8 mouse cellular contexts compared by ENCODE assay signal in genomic region chr7:126428631-126429502, GRCm38 (mm10). TPM values are rescaled to one million over a fixed set of nuclear protein-coding genes. Genes with fewer than 3 reads are reported as not detected.
A peak's percentile ranks its signal among the peaks of the same experiment; 100 is the strongest.
DNase-seq lines count a peak whose midpoint lies in the region; ATAC-seq and TF ChIP-seq lines count a peak whose summit lies in the region.

Rabep2 (plus strand) TSS chr7:126428759.

- DNase-seq in 416B (ENCODE audit: low read depth): peak; percentile 92
- DNase-seq in heart, adult 9 months (ENCODE audit: low spot score in 2 of 2): peak; percentile 90 to 93
- peak; percentile 43 to 75 for DNase-seq in monocyte, adult 2 months (ENCODE audit: low read depth in 1 of 2, low spot score in 2 of 2)
- peak; percentile 88 to 89 for DNase-seq in spleen, postnatal 36 days (ENCODE audit: low spot score in 2 of 2)

- peak within 1 kb of the TSS; percentile 94 for H3K27ac ChIP-seq in bone marrow, adult 2 months (ENCODE audit: control insufficient read depth, insufficient read depth, low read depth, low read length, poor library complexity)
- H3K27ac ChIP-seq in embryonic facial prominence, embryonic 15.5 days (replicated peaks): peak within 1 kb of the TSS; percentile 96
- H3K27ac ChIP-seq in kidney, embryonic 14.5 days (ENCODE audit: low read depth, low read length): peak within 1 kb of the TSS; percentile 92
- H3K27ac ChIP-seq in limb, embryonic 15.5 days: peak within 1 kb of the TSS; percentile 98

- under 1% methylated on average over 82 of the region's 82 CpGs for WGBS in bone marrow, adult 2 months
- WGBS in embryonic facial prominence, embryonic 15.5 days: under 1% methylated on average over 81 of the region's 82 CpGs
- under 1% methylated on average over 76 of the region's 82 CpGs for WGBS in kidney, embryonic 14.5 days
- under 1% methylated on average over 82 of the region's 82 CpGs for WGBS in limb, embryonic 15.5 days

- peak; percentile 92 for ATAC-seq in embryonic facial prominence, embryonic 15.5 days (ENCODE audit: insufficient number of reproducible peaks, low FRiP score, low TSS enrichment, low read depth)
- peak; percentile 95 for ATAC-seq in kidney, embryonic 14.5 days (ENCODE audit: low FRiP score, low TSS enrichment)
- peak; percentile 92 for ATAC-seq in limb, embryonic 15.5 days (ENCODE audit: insufficient number of reproducible peaks, low FRiP score, low TSS enrichment, low read depth)

- peak within 1 kb of the TSS; percentile 61 for H3K9ac ChIP-seq in embryonic facial prominence, embryonic 15.5 days
- H3K9ac ChIP-seq in kidney, embryonic 14.5 days (ENCODE audit: low read depth, low read length): peak within 1 kb of the TSS; percentile 82
- peak within 1 kb of the TSS; percentile 87 for H3K9ac ChIP-seq in limb, embryonic 15.5 days

- peaks cover 5% of the 10 kb centered on the region for H3K4me1 ChIP-seq in bone marrow, adult 2 months (ENCODE audit: control insufficient read depth, insufficient read depth, low read length)
- H3K4me1 ChIP-seq in embryonic facial prominence, embryonic 15.5 days: peaks cover 18% of the 10 kb centered on the region
- H3K4me1 ChIP-seq in kidney, embryonic 14.5 days (ENCODE audit: control insufficient read depth, insufficient read depth, low read length): peaks cover 8% of the 10 kb centered on the region
- H3K4me1 ChIP-seq in limb, embryonic 15.5 days: peaks cover 19% of the 10 kb centered on the region

- TF ChIP-seq POLR2A in bone marrow, adult 2 months (IDR thresholded peaks at IDR 0.05; ENCODE audit: borderline replicate concordance, control insufficient read depth, low read depth, low read length): peak; percentile 47; the same call in 1 of the 2 replicates

- TF ChIP-seq CTCF in bone marrow, adult 2 months (IDR thresholded peaks at IDR 0.05; ENCODE audit: control insufficient read depth, insufficient read depth, low read length): no peak

- H3K4me2 ChIP-seq in embryonic facial prominence, embryonic 15.5 days (replicated peaks): peak within 1 kb of the TSS; percentile 85
- H3K4me2 ChIP-seq in kidney, embryonic 14.5 days (replicated peaks; ENCODE audit: low read depth, low read length): peak within 1 kb of the TSS; percentile 82
- H3K4me2 ChIP-seq in limb, embryonic 15.5 days: peak within 1 kb of the TSS; percentile 82

- H3K4me3 ChIP-seq in bone marrow, adult 2 months (replicated peaks; ENCODE audit: control insufficient read depth, low read depth, low read length): peak within 1 kb of the TSS; percentile 82
- H3K4me3 ChIP-seq in embryonic facial prominence, embryonic 15.5 days (replicated peaks): peak within 1 kb of the TSS; percentile 80
- H3K4me3 ChIP-seq in kidney, embryonic 14.5 days (ENCODE audit: low read length): peak within 1 kb of the TSS; percentile 77
- H3K4me3 ChIP-seq in limb, embryonic 15.5 days: peak within 1 kb of the TSS; percentile 75

- no peaks in the 10 kb centered on the region for H3K27me3 ChIP-seq in embryonic facial prominence, embryonic 15.5 days
- H3K27me3 ChIP-seq in kidney, embryonic 14.5 days (ENCODE audit: control insufficient read depth, insufficient read depth, low read length): no peaks in the 10 kb centered on the region
- H3K27me3 ChIP-seq in limb, embryonic 15.5 days: no peaks in the 10 kb centered on the region

- H3K9me3 ChIP-seq in embryonic facial prominence, embryonic 15.5 days (replicated peaks): no peaks in the 10 kb centered on the region
- H3K9me3 ChIP-seq in kidney, embryonic 14.5 days (ENCODE audit: control insufficient read depth, low read length): no peaks in the 10 kb centered on the region
- no peaks in the 10 kb centered on the region for H3K9me3 ChIP-seq in limb, embryonic 15.5 days

- peaks cover 4% of the 10 kb centered on the region for H3K36me3 ChIP-seq in embryonic facial prominence, embryonic 15.5 days
- H3K36me3 ChIP-seq in kidney, embryonic 14.5 days (ENCODE audit: control insufficient read depth, insufficient read depth, low read length): 0 out of 2 replicates have a peak, but pooled peaks cover 2% of the 10 kb centered on the region
- H3K36me3 ChIP-seq in limb, embryonic 15.5 days: peaks cover 19% of the 10 kb centered on the region

RNA-seq across cellular contexts. Expression of gene Rabep2, which starts in this region (rescaled TPM):
- 10.7 and 28.6 TPM in 2 replicates for polyA plus RNA-seq in bone marrow, adult 2 months (2011; ENCODE audit: insufficient read depth, insufficient read length, low replicate concordance, missing spikeins)
- polyA plus RNA-seq in embryonic facial prominence, embryonic 15.5 days (2015; fragmentation: Nextera tagmentation; extraction: Ambion mirVana): 36.2 and 38.1 TPM in 2 replicates
- polyA plus RNA-seq in kidney, embryonic 14.5 days (2014; fragmentation: Nextera tagmentation; extraction: Ambion mirVana): 24.8 and 30.5 TPM in 2 replicates
- polyA plus RNA-seq in limb, embryonic 15.5 days (2015; fragmentation: Nextera tagmentation; extraction: Ambion mirVana): 39.3 and 39.4 TPM in 2 replicates

Comparison
In these comparisons a context has a peak if more than half of its experiments do, and no peak if none do; other contexts are left out.
1. Peak in every context shown above with its lines: DNase-seq, ATAC-seq, H3K4me3 ChIP-seq and H3K27ac ChIP-seq.